Mouse (Mus musculus) liver, embryonic 14.5 days (tissue): ENCODE data around the gene Cd200. TPM values are rescaled to one million over a fixed set of nuclear protein-coding genes. Genes with fewer than 3 reads are reported as not detected.

Source experiments
- ATAC-seq: fragments of 200-750 bp; cut with Nextera tagmentation; 2 replicates; pipeline ENCODE4 v1.8.0; 2017; ENCODE audit warnings: moderate number of reproducible peaks, mild to moderate bottlenecking, moderate library complexity; ENCODE audit not compliant: insufficient read depth
- DNase-seq, 3 experiments: peaks; one replicate each; pipeline ENCODE4 v3.0.0-alpha.2; 2012 to 2013; ENCODE audit warnings: low read depth in 3 of 3, low spot score in 3 of 3
- H3K27ac ChIP-seq: fragments of 300-500 bp; sonication (generic); 2 replicates; pipeline ENCODE4 v1.5.1; 2014; ENCODE audit warnings: moderate library complexity, mild to moderate bottlenecking, control low read depth, inconsistent platforms
- H3K27me3 ChIP-seq: fragments of 300-500 bp; sonication (generic); 2 replicates; pipeline ENCODE4 v1.6.1; 2014; ENCODE audit warnings: mild to moderate bottlenecking, low read length, moderate library complexity; ENCODE audit not compliant: control insufficient read depth, insufficient read depth
- H3K36me3 ChIP-seq: fragments of 300-500 bp; sonication (generic); replicated peaks from 2 replicates; pipeline ENCODE4 v1.6.1; 2014; ENCODE audit warnings: low read depth; ENCODE audit not compliant: control insufficient read depth, insufficient read depth
- H3K4me1 ChIP-seq, 2 experiments: fragments of 200-500 bp in 1 of 2; fragments of 300-500 bp in 1 of 2; sonication (generic) in 1 of 2; replicated peaks; 2 replicates each; pipeline ENCODE4 v1.6.1; 2012 to 2014; ENCODE audit warnings: antibody characterized with exemption in 1 of 2, inconsistent platforms in 1 of 2, low read length in 1 of 2; ENCODE audit not compliant: control insufficient read depth in 2 of 2, insufficient read depth in 2 of 2
- H3K4me2 ChIP-seq: fragments of 300-500 bp; sonication (generic); 2 replicates; pipeline ENCODE4 v1.6.1; 2014; ENCODE audit warnings: low read depth, mild to moderate bottlenecking, control low read depth, moderate library complexity
- H3K4me3 ChIP-seq, 2 experiments: fragments of 200-500 bp in 1 of 2; fragments of 300-500 bp in 1 of 2; sonication (generic) in 1 of 2; 2 replicates each; pipeline ENCODE4 v1.5.1; 2012 to 2014; ENCODE audit warnings: low read depth in 2 of 2, low read length in 2 of 2, mild to moderate bottlenecking in 2 of 2, control low read depth in 1 of 2, inconsistent platforms in 1 of 2, moderate library complexity in 1 of 2; ENCODE audit not compliant: insufficient read depth in 1 of 2
- H3K9ac ChIP-seq: fragments of 300-500 bp; sonication (generic); replicated peaks from 2 replicates; pipeline ENCODE4 v1.6.1; 2014; ENCODE audit warnings: mild to moderate bottlenecking, control low read depth, moderate library complexity
- H3K9me3 ChIP-seq: fragments of 300-500 bp; sonication (generic); 2 replicates; pipeline ENCODE4 v1.6.1; 2016; ENCODE audit warnings: low read length, mixed read lengths; ENCODE audit not compliant: control insufficient read depth
- CTCF ChIP-seq: IDR thresholded peaks from 2 replicates; pipeline ENCODE4 v1.5.1; 2016; ENCODE audit warnings: antibody characterized with exemption, low read depth, control low read depth
- EP300 ChIP-seq: IDR thresholded peaks from 2 replicates; pipeline ENCODE4 v1.6.1; 2016; ENCODE audit warnings: antibody characterized with exemption, low read depth
- WGBS: fragments of 180-500 bp; shearing (Covaris S2); extraction: QIAGEN DNeasy Blood & Tissue Kit; methylation state at CpG from one replicate; pipeline ENCODE4 v1.1.7; 2014; ENCODE audit not compliant: insufficient replicate concordance; 5-methylcytosine and 5-hydroxymethylcytosine counted together
- polyA plus RNA-seq, 2 experiments: library from polyadenylated mRNA; depleted of rRNA in 1 of 2; stranded (reverse) in 1 of 2; unstranded in 1 of 2; fragments of >200 nt; fragmentation: Nextera tagmentation in 1 of 2; extraction: Ambion mirVana in 1 of 2; gene quantifications; 2 replicates each; pipeline versions ENCODE4 v1.2.1 to v1.2.3; 2012 to 2014

Gene Cd200
- polyA plus RNA-seq, 2 experiments, result 0.39 to 0.42 TPM

- no peaks in the 10 kb centered on the region for H3K4me1 ChIP-seq
- H3K9me3 ChIP-seq, result no peaks in the 10 kb centered on the region
- no peak overlapping the region for H3K9ac ChIP-seq
- ATAC-seq (no peak), DNase-seq (no peak)
- H3K27ac ChIP-seq, result no peak overlapping the region
- no peak for TF ChIP-seq EP300
- TF ChIP-seq CTCF, result no peak
- no peaks in the 10 kb centered on the region for H3K36me3 ChIP-seq
- no peak overlapping the region for H3K4me3 ChIP-seq
- H3K27me3 ChIP-seq, result no peaks in the 10 kb centered on the region
- no peak overlapping the region for H3K4me2 ChIP-seq
- 36% methylated on average over 2 of the region's 2 CpGs for WGBS
These were observed 33.2 kb downstream of the Cd200 start for GRCm38 (mm10) chr16:45375506-45376225.

DNA sequence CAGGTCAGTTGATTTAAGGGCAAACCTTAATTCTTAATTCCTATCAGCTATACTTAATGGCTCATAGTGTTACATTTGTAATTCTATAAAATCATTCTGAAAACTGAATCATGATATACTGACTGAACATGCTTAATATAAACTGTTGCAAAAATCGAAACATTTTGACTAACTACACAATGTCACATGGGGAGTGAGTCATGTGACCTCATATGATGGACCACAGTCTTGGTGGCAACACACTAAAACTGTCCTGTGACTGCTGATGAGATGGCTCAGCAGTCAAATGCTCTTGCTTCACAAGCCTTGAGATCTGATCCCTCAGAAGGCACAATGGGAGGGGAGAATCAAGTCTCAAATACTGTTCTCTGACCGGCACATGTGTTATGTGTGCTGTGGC is 34.8 kb downstream of the Cd200 start:
- Histone ChIP-seq H3K9me3 (no peaks in the 10 kb centered on the region), H3K27me3 (no peaks in the 10 kb centered on the region), H3K4me2 (no peak overlapping the region), H3K27ac (no peak overlapping the region), H3K4me3 (no peak overlapping the region), H3K36me3 (no peaks in the 10 kb centered on the region), H3K9ac (no peak overlapping the region), H3K4me1 (no peaks in the 10 kb centered on the region)
- WGBS, result 49% methylated on average over 2 of the region's 2 CpGs
- no peak for ATAC-seq
- no peak for DNase-seq
- TF ChIP-seq EP300 (no peak), CTCF (no peak)

DNA sequence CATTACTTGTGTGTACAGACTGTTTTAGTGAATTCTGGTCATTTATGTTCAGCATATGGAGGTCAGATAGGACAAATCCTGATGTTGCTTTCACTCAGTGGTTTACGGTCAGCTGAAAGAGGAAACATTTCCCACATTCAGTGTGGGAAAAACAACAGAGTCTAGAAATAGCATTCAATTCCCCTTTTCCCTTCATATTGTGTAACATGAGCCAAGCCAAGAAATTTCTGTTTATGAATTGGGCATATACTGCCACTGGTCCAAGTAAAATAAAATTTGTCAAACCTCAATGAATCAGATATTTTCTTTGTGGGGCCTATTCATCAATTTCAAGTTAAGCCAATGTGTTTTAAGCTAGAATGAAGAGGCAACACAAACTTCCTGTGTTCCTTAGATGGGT is 37.8 kb downstream of the Cd200 start:
- Histone ChIP-seq H3K9me3 (no peaks in the 10 kb centered on the region), H3K27me3 (no peaks in the 10 kb centered on the region), H3K4me3 (no peak overlapping the region), H3K9ac (no peak overlapping the region), H3K27ac (no peak overlapping the region), H3K36me3 (no peaks in the 10 kb centered on the region), H3K4me2 (no peak overlapping the region), H3K4me1 (no peaks in the 10 kb centered on the region)
- no peak for ATAC-seq
- 51% methylated on average over 1 of the region's 1 CpGs for WGBS
- no peak for DNase-seq
- TF ChIP-seq EP300 (no peak), CTCF (no peak)

DNA sequence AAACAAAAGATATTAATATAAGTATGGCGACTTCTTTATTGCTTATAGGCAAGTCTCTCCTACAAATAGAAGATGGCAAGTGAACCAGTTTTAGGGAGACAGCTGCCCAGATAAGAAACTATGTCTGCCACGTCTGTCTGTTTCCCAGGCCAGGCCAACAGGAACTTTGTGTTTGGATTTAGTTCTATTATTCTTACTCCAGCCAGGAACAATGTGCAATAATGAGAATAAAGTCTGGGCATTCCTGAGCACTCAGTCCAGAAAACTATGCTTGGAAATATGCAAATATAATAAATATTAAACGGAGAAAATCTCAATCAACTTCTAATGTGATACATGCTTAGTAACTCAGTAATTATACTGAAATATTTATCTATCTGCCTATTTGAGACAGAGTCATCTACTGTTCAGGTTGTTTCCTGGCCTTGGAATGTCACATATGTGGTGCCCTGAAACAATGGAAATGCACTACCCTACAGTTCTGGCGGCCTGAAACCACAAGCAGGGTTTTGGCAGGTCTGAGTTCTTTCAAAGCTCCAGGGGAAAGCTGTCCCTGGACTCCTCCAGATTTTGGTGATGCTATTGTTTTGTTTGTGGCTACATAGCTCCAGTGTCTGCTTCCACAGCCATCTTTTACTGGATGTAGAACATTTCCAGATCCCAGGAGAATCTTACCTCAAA is 39.4 kb downstream of the Cd200 start:
- DNase-seq, result no peak
- no peak overlapping the region for H3K4me3 ChIP-seq
- H3K4me1 ChIP-seq, result no peaks in the 10 kb centered on the region
- no peak overlapping the region for H3K4me2 ChIP-seq
- H3K27ac ChIP-seq, result no peak overlapping the region
- H3K27me3 ChIP-seq, result no peaks in the 10 kb centered on the region
- no peak overlapping the region for H3K9ac ChIP-seq
- no peaks in the 10 kb centered on the region for H3K36me3 ChIP-seq
- no peak for ATAC-seq
- WGBS, result 40% methylated on average over 4 of the region's 4 CpGs
- TF ChIP-seq EP300 (no peak), CTCF (no peak)
- H3K9me3 ChIP-seq, result no peaks in the 10 kb centered on the region

GRCm38 (mm10) chr16:45366111-45366510 is 42.7 kb downstream of the Cd200 start:
- WGBS, result 73% methylated on average over 7 of the region's 7 CpGs
- TF ChIP-seq EP300, result no peak
- Histone ChIP-seq H3K27me3 (no peaks in the 10 kb centered on the region), H3K4me3 (no peak overlapping the region), H3K4me2 (no peak overlapping the region), H3K9ac (no peak overlapping the region), H3K36me3 (no peaks in the 10 kb centered on the region), H3K4me1 (no peaks in the 10 kb centered on the region), H3K27ac (no peak overlapping the region), H3K9me3 (no peaks in the 10 kb centered on the region)
- no peak for ATAC-seq
- no peak for DNase-seq
